Comparison of ENCODE assay signal across 5 mouse cellular contexts in genomic region chr11:20793676-20794075, GRCm38 (mm10).
"Had no signal": no experiment of that assay in that cellular context is flagged by ENCODE, and none has a peak within 500 bp of the region (broad histone marks: within the 10 kb centered on the region; RNA-seq: fewer than 3 reads in every experiment).

No protein-coding gene starts in this region.

- H3K4me2 ChIP-seq: lung, embryonic 14.5 days; midbrain, embryonic 12.5 days; neural tube, embryonic 13.5 days; neural tube, embryonic 15.5 days had no signal

- H3K9me3 ChIP-seq: neural tube, embryonic 13.5 days had no signal

- H3K9ac ChIP-seq: lung, embryonic 14.5 days; midbrain, embryonic 12.5 days; neural tube, embryonic 13.5 days; neural tube, embryonic 15.5 days had no signal

- H3K36me3 ChIP-seq: midbrain, embryonic 12.5 days; neural tube, embryonic 13.5 days; neural tube, embryonic 15.5 days had no signal

- H3K27me3 ChIP-seq: neural tube, embryonic 13.5 days; neural tube, embryonic 15.5 days had no signal

- H3K4me3 ChIP-seq: midbrain, embryonic 12.5 days; myocyte; neural tube, embryonic 13.5 days; neural tube, embryonic 15.5 days had no signal

- H3K27ac ChIP-seq: midbrain, embryonic 12.5 days; neural tube, embryonic 13.5 days; neural tube, embryonic 15.5 days had no signal

- H3K4me1 ChIP-seq: midbrain, embryonic 12.5 days had no signal
